Mouse (Mus musculus): Measurements from ENCODE around the gene Igf2bp3. TPM values are rescaled to one million over a fixed set of nuclear protein-coding genes. Genes with fewer than 3 reads are reported as not detected.

Gene Igf2bp3
- polyA plus RNA-seq, 1 experiment from 2014 or later = 33.5 TPM

GRCm38 (mm10) chr6:49173265-49173664 is 41.5 kb downstream of the Igf2bp3 start:
- Histone ChIP-seq H3K4me2 (ENCODE audit: low read depth, low read length) (no peak overlapping the region), H3K9ac (ENCODE audit: low read length) (no peak overlapping the region), H3K27me3 (ENCODE audit: control insufficient read depth, insufficient read depth, low read length) (no peaks in the 10 kb centered on the region), H3K4me1 (ENCODE audit: control insufficient read depth, insufficient read depth, low read length) (peaks cover 14% of the 10 kb centered on the region), H3K27ac (ENCODE audit: low read length) (no peak overlapping the region), H3K9me3 (replicated peaks; ENCODE audit: control insufficient read depth, low read length) (no peaks in the 10 kb centered on the region), H3K36me3 (ENCODE audit: control insufficient read depth, insufficient read depth) (no peaks in the 10 kb centered on the region), H3K4me3 (ENCODE audit: low read length) (no peak overlapping the region)
- WGBS = 83% methylated on average over 7 of the region's 7 CpGs
- ATAC-seq (replicated peaks; ENCODE audit: extremely low read depth, insufficient read depth, low FRiP score) = no peak

- H3K4me1 ChIP-seq (ENCODE audit: control insufficient read depth, insufficient read depth, low read length) = peaks cover 18% of the 10 kb centered on the region
- WGBS = 79% methylated on average over 5 of the region's 5 CpGs
- H3K27me3 ChIP-seq (ENCODE audit: control insufficient read depth, insufficient read depth, low read length) = no peaks in the 10 kb centered on the region
- no peak for ATAC-seq (replicated peaks; ENCODE audit: extremely low read depth, insufficient read depth, low FRiP score)
- H3K27ac ChIP-seq (ENCODE audit: low read length) = no peak overlapping the region
- H3K9me3 ChIP-seq (replicated peaks; ENCODE audit: control insufficient read depth, low read length) = no peaks in the 10 kb centered on the region
- no peak overlapping the region for H3K4me3 ChIP-seq (ENCODE audit: low read length)
- H3K36me3 ChIP-seq (ENCODE audit: control insufficient read depth, insufficient read depth) = no peaks in the 10 kb centered on the region
- H3K9ac ChIP-seq (ENCODE audit: low read length) = no peak overlapping the region
- H3K4me2 ChIP-seq (ENCODE audit: low read depth, low read length) = no peak overlapping the region
These were observed 43.5 kb downstream of the Igf2bp3 start for GRCm38 (mm10) chr6:49171216-49171615.

GRCm38 (mm10) chr6:49168648-49169047 is 46.1 kb downstream of the Igf2bp3 start:
- Histone ChIP-seq H3K4me1 (ENCODE audit: control insufficient read depth, insufficient read depth, low read length) (peaks cover 14% of the 10 kb centered on the region), H3K27me3 (ENCODE audit: control insufficient read depth, insufficient read depth, low read length) (no peaks in the 10 kb centered on the region), H3K9ac (ENCODE audit: low read length) (no peak overlapping the region), H3K27ac (ENCODE audit: low read length) (no peak overlapping the region), H3K4me3 (ENCODE audit: low read length) (no peak overlapping the region), H3K36me3 (ENCODE audit: control insufficient read depth, insufficient read depth) (no peaks in the 10 kb centered on the region), H3K9me3 (replicated peaks; ENCODE audit: control insufficient read depth, low read length) (no peaks in the 10 kb centered on the region), H3K4me2 (ENCODE audit: low read depth, low read length) (no peak overlapping the region)
- no peak for ATAC-seq (replicated peaks; ENCODE audit: extremely low read depth, insufficient read depth, low FRiP score)
- WGBS = 66% methylated on average over 3 of the region's 3 CpGs

- Histone ChIP-seq H3K4me2 (ENCODE audit: low read depth, low read length) (no peak overlapping the region), H3K27me3 (ENCODE audit: control insufficient read depth, insufficient read depth, low read length) (no peaks in the 10 kb centered on the region), H3K4me1 (ENCODE audit: control insufficient read depth, insufficient read depth, low read length) (peaks cover 14% of the 10 kb centered on the region), H3K9me3 (replicated peaks; ENCODE audit: control insufficient read depth, low read length) (no peaks in the 10 kb centered on the region), H3K36me3 (ENCODE audit: control insufficient read depth, insufficient read depth) (no peaks in the 10 kb centered on the region), H3K9ac (ENCODE audit: low read length) (no peak overlapping the region), H3K4me3 (ENCODE audit: low read length) (no peak overlapping the region), H3K27ac (ENCODE audit: low read length) (no peak overlapping the region)
- no peak for ATAC-seq (replicated peaks; ENCODE audit: extremely low read depth, insufficient read depth, low FRiP score)
- 82% methylated on average over 4 of the region's 4 CpGs for WGBS
These were observed 47.4 kb downstream of the Igf2bp3 start for GRCm38 (mm10) chr6:49167406-49167805.

GRCm38 (mm10) chr6:49166318-49166717 is 48.4 kb downstream of the Igf2bp3 start:
- no peak for ATAC-seq (replicated peaks; ENCODE audit: extremely low read depth, insufficient read depth, low FRiP score)
- 67% methylated on average over 8 of the region's 8 CpGs for WGBS
- H3K9me3 ChIP-seq (replicated peaks; ENCODE audit: control insufficient read depth, low read length) = no peaks in the 10 kb centered on the region

GRCm38 (mm10) chr6:49165855-49166254 is 48.9 kb downstream of the Igf2bp3 start:
- 92% methylated on average over 6 of the region's 6 CpGs for WGBS
- H3K36me3 ChIP-seq (ENCODE audit: control insufficient read depth, insufficient read depth) = no peaks in the 10 kb centered on the region

More at GRCm38 (mm10) chr6:49166318-49166717, 48.4 kb downstream of the Igf2bp3 start:
- no peak overlapping the region for H3K4me3 ChIP-seq (ENCODE audit: low read length)
- no peak overlapping the region for H3K27ac ChIP-seq (ENCODE audit: low read length)
- H3K4me2 ChIP-seq (ENCODE audit: low read depth, low read length) = no peak overlapping the region
- H3K4me1 ChIP-seq (ENCODE audit: control insufficient read depth, insufficient read depth, low read length) = peaks cover 12% of the 10 kb centered on the region
- no peaks in the 10 kb centered on the region for H3K36me3 ChIP-seq (ENCODE audit: control insufficient read depth, insufficient read depth)
- no peak overlapping the region for H3K9ac ChIP-seq (ENCODE audit: low read length)
- H3K27me3 ChIP-seq (ENCODE audit: control insufficient read depth, insufficient read depth, low read length) = no peaks in the 10 kb centered on the region

GRCm38 (mm10) chr6:49165101-49165500 is 49.7 kb downstream of the Igf2bp3 start:
- WGBS = 64% methylated on average over 6 of the region's 6 CpGs
- H3K9me3 ChIP-seq (replicated peaks; ENCODE audit: control insufficient read depth, low read length) = no peaks in the 10 kb centered on the region
- ATAC-seq (replicated peaks; ENCODE audit: extremely low read depth, insufficient read depth, low FRiP score) = no peak

More at GRCm38 (mm10) chr6:49165855-49166254, 48.9 kb downstream of the Igf2bp3 start:
- no peak overlapping the region for H3K9ac ChIP-seq (ENCODE audit: low read length)
- no peak overlapping the region for H3K27ac ChIP-seq (ENCODE audit: low read length)
- no peak overlapping the region for H3K4me3 ChIP-seq (ENCODE audit: low read length)
- ATAC-seq (replicated peaks; ENCODE audit: extremely low read depth, insufficient read depth, low FRiP score) = no peak
- no peaks in the 10 kb centered on the region for H3K9me3 ChIP-seq (replicated peaks; ENCODE audit: control insufficient read depth, low read length)
- peaks cover 10% of the 10 kb centered on the region; the same call in 1 of the 2 replicates for H3K4me1 ChIP-seq (ENCODE audit: control insufficient read depth, insufficient read depth, low read length)
- no peak overlapping the region for H3K4me2 ChIP-seq (ENCODE audit: low read depth, low read length)
- no peaks in the 10 kb centered on the region for H3K27me3 ChIP-seq (ENCODE audit: control insufficient read depth, insufficient read depth, low read length)

GRCm38 (mm10) chr6:49164701-49165100 is 50.1 kb downstream of the Igf2bp3 start:
- 72% methylated on average over 11 of the region's 11 CpGs for WGBS
- no peaks in the 10 kb centered on the region for H3K36me3 ChIP-seq (ENCODE audit: control insufficient read depth, insufficient read depth)
- no peak for ATAC-seq (replicated peaks; ENCODE audit: extremely low read depth, insufficient read depth, low FRiP score)
- H3K27ac ChIP-seq (ENCODE audit: low read length) = no peak overlapping the region
- H3K4me2 ChIP-seq (ENCODE audit: low read depth, low read length) = no peak overlapping the region
- no peak overlapping the region for H3K9ac ChIP-seq (ENCODE audit: low read length)
- no peaks in the 10 kb centered on the region for H3K27me3 ChIP-seq (ENCODE audit: control insufficient read depth, insufficient read depth, low read length)
- no peaks in the 10 kb centered on the region for H3K9me3 ChIP-seq (replicated peaks; ENCODE audit: control insufficient read depth, low read length)
- H3K4me3 ChIP-seq (ENCODE audit: low read length) = no peak overlapping the region
- peaks cover 10% of the 10 kb centered on the region; the same call in 1 of the 2 replicates for H3K4me1 ChIP-seq (ENCODE audit: control insufficient read depth, insufficient read depth, low read length)

More at GRCm38 (mm10) chr6:49165101-49165500, 49.7 kb downstream of the Igf2bp3 start:
- Histone ChIP-seq H3K4me2 (ENCODE audit: low read depth, low read length) (no peak overlapping the region), H3K36me3 (ENCODE audit: control insufficient read depth, insufficient read depth) (no peaks in the 10 kb centered on the region), H3K9ac (ENCODE audit: low read length) (no peak overlapping the region), H3K27me3 (ENCODE audit: control insufficient read depth, insufficient read depth, low read length) (no peaks in the 10 kb centered on the region), H3K27ac (ENCODE audit: low read length) (no peak overlapping the region), H3K4me3 (ENCODE audit: low read length) (no peak overlapping the region), H3K4me1 (ENCODE audit: control insufficient read depth, insufficient read depth, low read length) (peaks cover 10% of the 10 kb centered on the region; the same call in 1 of the 2 replicates)

- Histone ChIP-seq H3K4me1 (ENCODE audit: control insufficient read depth, insufficient read depth, low read length) (peaks cover 13% of the 10 kb centered on the region), H3K9ac (ENCODE audit: low read length) (no peak overlapping the region)
- no peak for ATAC-seq (replicated peaks; ENCODE audit: extremely low read depth, insufficient read depth, low FRiP score)
These were observed 54.8 kb downstream of the Igf2bp3 start for GRCm38 (mm10) chr6:49159971-49160370.

More at GRCm38 (mm10) chr6:49159971-49160370, 54.8 kb downstream of the Igf2bp3 start:
- Histone ChIP-seq H3K27ac (ENCODE audit: low read length) (no peak overlapping the region), H3K36me3 (ENCODE audit: control insufficient read depth, insufficient read depth) (no peaks in the 10 kb centered on the region), H3K4me3 (ENCODE audit: low read length) (no peak overlapping the region), H3K4me2 (ENCODE audit: low read depth, low read length) (no peak overlapping the region), H3K9me3 (replicated peaks; ENCODE audit: control insufficient read depth, low read length) (no peaks in the 10 kb centered on the region), H3K27me3 (ENCODE audit: control insufficient read depth, insufficient read depth, low read length) (no peaks in the 10 kb centered on the region)
- 59% methylated on average over 2 of the region's 2 CpGs for WGBS
